Mouse (Mus musculus) cortical plate, adult 2 months (tissue): ENCODE measurements around the gene Smim24.

Source experiments
- CTCF ChIP-seq: fragments of 200-500 bp; IDR thresholded peaks from 2 replicates; pipeline ENCODE4 v1.5.1; 2011; ENCODE audit warnings: mild to moderate bottlenecking, control low read depth, low read length; ENCODE audit not compliant: insufficient read depth; ENCODE audit errors: extremely low read depth
- POLR2A ChIP-seq: fragments of 200-500 bp; IDR thresholded peaks from 2 replicates; pipeline ENCODE4 v1.6.1; 2011; ENCODE audit warnings: mild to moderate bottlenecking, low read length, control low read depth; ENCODE audit not compliant: insufficient read depth; ENCODE audit errors: extremely low read depth

- TF ChIP-seq CTCF, result no peak; the same call in 1 of the 2 replicates
- TF ChIP-seq POLR2A, result no peak
Observed at GRCm38 (mm10) chr10:81344421-81345161, 48.3 kb upstream of the Smim24 start.
